Mouse (Mus musculus) stomach, embryonic 16.5 days (tissue): ENCODE results near the gene Ranbp3l. TPM values are rescaled to one million over a fixed set of nuclear protein-coding genes. Genes with fewer than 3 reads are reported as not detected.

Experiments used
- ATAC-seq: fragments of 200-750 bp; cut with Nextera tagmentation; 2 replicates; pipeline ENCODE4 v1.8.0; 2017; ENCODE audit warnings: moderate number of reproducible peaks, moderate TSS enrichment; ENCODE audit not compliant: insufficient read depth, low FRiP score
- H3K27ac ChIP-seq: fragments of 300-500 bp; sonication (generic); 2 replicates; pipeline ENCODE4 v1.5.1; 2014; ENCODE audit warnings: low read length
- H3K27me3 ChIP-seq: fragments of 300-500 bp; sonication (generic); 2 replicates; pipeline ENCODE4 v1.6.1; 2014; ENCODE audit warnings: low read length, control low read depth, mixed read lengths; ENCODE audit not compliant: control insufficient read depth, insufficient read depth
- H3K36me3 ChIP-seq: fragments of 300-500 bp; sonication (generic); 2 replicates; pipeline ENCODE4 v1.6.1; 2014; ENCODE audit warnings: low read length; ENCODE audit not compliant: control insufficient read depth, insufficient read depth
- H3K4me1 ChIP-seq: fragments of 300-500 bp; sonication (generic); 2 replicates; pipeline ENCODE4 v1.6.1; 2014; ENCODE audit warnings: low read length, control low read depth, mixed read lengths; ENCODE audit not compliant: control insufficient read depth, insufficient read depth
- H3K4me2 ChIP-seq: fragments of 300-500 bp; sonication (generic); 2 replicates; pipeline ENCODE4 v1.6.1; 2014; ENCODE audit warnings: low read depth, low read length, mixed read lengths
- H3K4me3 ChIP-seq: fragments of 300-500 bp; sonication (generic); replicated peaks from 2 replicates; pipeline ENCODE4 v1.5.1; 2014; ENCODE audit warnings: mild to moderate bottlenecking, low read length
- H3K9ac ChIP-seq: fragments of 300-500 bp; sonication (generic); 2 replicates; pipeline ENCODE4 v1.6.1; 2014; ENCODE audit warnings: low read length
- H3K9me3 ChIP-seq: fragments of 300-500 bp; sonication (generic); replicated peaks from 2 replicates; pipeline ENCODE4 v1.6.1; 2016; ENCODE audit warnings: low read length, control low read depth; ENCODE audit not compliant: control insufficient read depth
- WGBS: fragments of 180-500 bp; shearing (Covaris S2); extraction: QIAGEN DNeasy Blood & Tissue Kit; methylation state at CpG from one replicate; pipeline ENCODE4 v1.1.7; 2014; 5-methylcytosine and 5-hydroxymethylcytosine counted together
- polyA plus RNA-seq: library from polyadenylated mRNA; unstranded; fragments of >200 nt; fragmentation: Nextera tagmentation; extraction: Ambion mirVana; gene quantifications from 2 replicates; pipeline ENCODE4 v1.2.1, GENCODE M21; 2015

Gene Ranbp3l
- polyA plus RNA-seq, 1 experiment from 2014 or later: 0.75 TPM

DNA sequence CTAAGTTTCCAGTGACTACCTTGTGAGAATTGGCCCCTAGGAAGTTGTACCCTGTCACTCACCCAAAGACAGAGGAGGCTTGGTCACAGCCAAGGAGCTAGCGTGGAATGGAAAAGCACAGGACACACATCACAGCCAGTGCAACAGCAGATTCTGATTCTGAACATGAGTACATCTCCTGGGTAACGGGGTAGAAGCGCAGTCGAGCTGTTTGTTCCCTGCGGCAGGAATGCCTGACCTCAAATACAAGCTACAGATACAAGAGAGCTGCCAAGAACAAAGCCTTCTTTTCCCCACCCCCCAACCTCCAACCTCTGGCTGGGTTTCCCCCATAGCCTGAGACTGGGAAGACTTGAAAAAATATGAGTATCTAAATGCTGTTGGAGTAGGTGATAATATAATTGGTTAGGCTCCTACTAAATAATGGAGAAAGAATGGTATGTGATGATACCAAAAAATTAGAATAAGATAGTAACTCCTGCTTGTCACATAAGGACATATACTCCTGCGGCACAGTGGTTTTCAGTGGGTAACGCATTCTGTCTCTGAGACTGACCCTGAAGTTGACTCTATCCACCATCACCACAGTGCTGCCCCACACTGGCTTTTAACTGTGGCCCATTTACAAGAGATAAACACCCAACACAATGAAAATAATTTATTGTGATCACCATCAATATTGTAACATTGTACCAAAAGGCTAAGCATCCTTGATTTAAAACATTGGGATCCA is 93.6 kb downstream of the Ranbp3l start:
- 67% methylated on average over 7 of the region's 7 CpGs for WGBS
- no peak for ATAC-seq

DNA sequence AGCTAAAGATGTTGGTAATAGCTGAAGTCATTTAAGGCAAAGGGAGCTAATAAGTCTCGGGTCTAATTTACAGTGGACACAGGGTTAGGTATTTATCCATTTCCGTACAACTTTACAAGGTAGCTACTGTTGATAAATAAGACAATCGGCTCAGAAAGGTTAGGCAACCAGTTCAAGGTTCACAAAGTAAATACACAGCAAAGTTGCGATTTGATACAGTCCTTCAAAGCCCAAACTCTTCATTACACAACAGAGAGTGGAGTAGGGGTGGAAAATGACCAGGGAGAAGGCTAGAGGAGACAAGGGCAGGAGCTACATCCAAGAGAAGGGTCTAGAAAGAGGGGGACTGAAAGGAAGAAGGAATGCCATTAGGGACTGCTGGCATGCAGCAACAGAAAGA is 101.1 kb downstream of the Ranbp3l start:
- Histone ChIP-seq H3K27ac (no peak overlapping the region), H3K4me2 (no peak overlapping the region), H3K36me3 (no peaks in the 10 kb centered on the region), H3K4me3 (no peak overlapping the region), H3K9me3 (no peaks in the 10 kb centered on the region), H3K9ac (no peak overlapping the region), H3K27me3 (no peaks in the 10 kb centered on the region), H3K4me1 (peaks cover 15% of the 10 kb centered on the region)
- WGBS: 59% methylated on average over 4 of the region's 4 CpGs
- ATAC-seq: no peak

More for the DNA sequence above, 93.6 kb downstream of the Ranbp3l start:
- Histone ChIP-seq H3K4me3 (no peak overlapping the region), H3K9ac (no peak overlapping the region), H3K4me1 (no peaks in the 10 kb centered on the region), H3K27me3 (no peaks in the 10 kb centered on the region), H3K9me3 (no peaks in the 10 kb centered on the region), H3K27ac (no peak overlapping the region), H3K4me2 (no peak overlapping the region), H3K36me3 (no peaks in the 10 kb centered on the region)

DNA sequence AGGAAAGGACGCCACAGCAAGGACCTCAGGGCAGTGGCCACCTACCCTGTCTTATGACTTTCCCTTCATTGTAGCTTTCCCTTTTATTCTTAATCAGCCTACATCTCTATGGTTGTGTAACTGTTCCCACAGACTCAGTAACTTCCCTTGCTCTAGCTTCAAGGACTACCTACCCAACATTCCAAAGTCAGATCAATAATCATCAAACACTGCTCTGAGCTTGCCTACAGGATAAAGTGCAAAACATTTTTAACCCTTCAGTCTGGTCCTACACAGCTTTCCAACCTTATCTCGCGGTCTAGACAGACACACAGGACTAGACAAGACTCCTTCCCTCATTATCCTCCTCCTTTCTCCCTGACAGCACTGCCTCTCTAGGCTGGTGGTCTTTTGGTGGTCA is 102.6 kb downstream of the Ranbp3l start:
- no peaks in the 10 kb centered on the region for H3K36me3 ChIP-seq
- peaks cover 28% of the 10 kb centered on the region for H3K4me1 ChIP-seq
- H3K27ac ChIP-seq: peak overlapping the region; percentile 93
- 3% methylated on average over 3 of the region's 3 CpGs for WGBS
- peak overlapping the region; percentile 75 for H3K9ac ChIP-seq
- peak overlapping the region; percentile 94 for H3K4me2 ChIP-seq
- no peaks in the 10 kb centered on the region for H3K27me3 ChIP-seq
- ATAC-seq: no peak
- peak overlapping the region; percentile 92 for H3K4me3 ChIP-seq
- H3K9me3 ChIP-seq: no peaks in the 10 kb centered on the region

DNA sequence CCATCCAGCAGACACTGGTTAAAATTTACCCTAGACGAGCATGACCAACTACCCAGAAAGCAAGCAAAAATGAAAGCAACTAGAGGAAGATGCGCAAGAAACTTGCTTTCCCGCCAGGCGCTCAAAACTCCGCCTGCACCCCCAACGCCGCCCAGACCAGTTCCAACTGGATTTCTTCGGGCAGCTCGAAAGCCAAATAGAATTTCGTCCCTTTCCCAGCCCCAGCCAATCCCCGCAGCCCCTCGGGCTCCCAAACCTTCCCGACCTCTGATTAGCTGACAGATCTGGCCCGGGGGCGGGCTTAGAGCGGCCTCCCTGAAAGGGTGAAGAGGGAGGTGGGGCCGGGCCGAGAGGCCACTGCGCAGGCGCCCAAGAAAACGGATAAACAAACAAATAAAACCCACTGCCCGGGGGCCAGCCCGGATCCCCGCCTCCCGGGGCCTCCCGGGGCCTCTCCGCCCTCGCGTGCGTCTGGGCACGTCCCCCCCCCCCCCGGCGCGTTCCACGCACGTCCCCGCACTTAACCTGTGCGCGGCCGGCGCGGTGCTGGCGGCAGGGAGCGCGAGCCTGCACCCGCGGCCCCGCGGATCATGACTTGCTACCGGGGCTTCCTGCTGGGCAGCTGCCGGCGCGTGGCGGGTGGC is 103.3 kb downstream of the Ranbp3l start, which contains the start of gene Nadk2:
Nadk2 (plus strand) TSS at position 349 of the 644 bp plus-strand sequence.
- under 1% methylated on average over 37 of the region's 54 CpGs for WGBS
- ATAC-seq: peak; percentile 99
- Histone ChIP-seq H3K9ac (peak within 1 kb of the TSS; percentile 95), H3K4me1 (peaks cover 34% of the 10 kb centered on the region), H3K36me3 (no peaks in the 10 kb centered on the region), H3K9me3 (no peaks in the 10 kb centered on the region), H3K27me3 (no peaks in the 10 kb centered on the region), H3K4me3 (peak within 1 kb of the TSS; percentile 92), H3K27ac (peak within 1 kb of the TSS; percentile 93), H3K4me2 (peak within 1 kb of the TSS; percentile 94)

DNA sequence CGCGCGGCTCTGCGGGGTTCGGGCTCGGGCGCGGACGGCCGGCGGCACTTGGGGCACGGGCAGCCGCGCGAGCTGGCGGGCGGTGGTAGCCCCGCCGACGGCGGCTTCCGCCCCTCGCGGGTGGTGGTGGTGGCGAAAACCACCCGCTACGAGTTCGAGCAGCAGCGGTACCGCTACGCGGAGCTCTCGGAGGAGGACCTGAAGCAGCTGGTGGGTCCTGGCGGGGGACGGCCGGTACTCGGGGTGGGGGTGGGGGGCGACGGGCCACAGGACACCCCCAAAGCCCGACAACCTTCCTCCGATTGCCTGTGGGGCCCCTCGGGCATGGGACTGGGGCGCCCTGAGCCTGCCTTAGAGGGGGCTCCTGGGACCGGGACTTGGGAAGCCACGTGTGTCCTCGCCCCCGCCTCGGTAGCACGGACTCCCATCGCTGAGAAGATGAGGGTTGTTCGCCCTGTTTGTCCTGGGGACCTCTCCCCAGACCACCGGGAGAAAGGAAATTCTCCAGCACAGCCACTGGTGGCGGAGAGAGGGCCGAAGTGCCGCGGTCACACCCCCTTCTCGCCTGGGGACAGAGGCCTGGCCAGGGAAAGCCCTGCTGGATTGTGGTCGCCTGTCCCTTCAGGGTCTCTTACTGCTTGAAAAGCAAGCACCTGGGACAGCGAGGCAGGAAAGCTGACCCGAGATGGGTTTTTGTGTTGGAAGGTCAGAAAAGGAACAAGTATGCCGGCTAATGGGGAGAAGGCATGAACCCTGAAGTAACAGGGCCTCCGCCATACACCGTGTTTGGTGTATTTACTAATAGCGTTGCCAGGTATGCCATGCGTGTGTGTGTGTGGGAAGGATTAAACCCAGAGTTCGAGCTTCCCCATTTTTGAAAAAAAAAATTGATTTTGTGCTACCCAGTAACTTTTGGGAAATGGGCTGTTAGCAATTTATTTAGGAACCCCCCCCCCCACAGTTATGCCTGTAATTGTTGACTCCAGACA is 104.1 kb downstream of the Ranbp3l start:
- peak; percentile 0; the same call in 1 of the 2 replicates for ATAC-seq
- peaks cover 38% of the 10 kb centered on the region for H3K4me1 ChIP-seq
- no peaks in the 10 kb centered on the region for H3K9me3 ChIP-seq
- WGBS: under 1% methylated on average over 60 of the region's 66 CpGs
- H3K4me3 ChIP-seq: peak overlapping the region; percentile 92
- H3K36me3 ChIP-seq: no peaks in the 10 kb centered on the region
- peak overlapping the region; percentile 94 for H3K4me2 ChIP-seq
- peak overlapping the region; percentile 95 for H3K9ac ChIP-seq
- no peaks in the 10 kb centered on the region for H3K27me3 ChIP-seq
- peak overlapping the region; percentile 93 for H3K27ac ChIP-seq

DNA sequence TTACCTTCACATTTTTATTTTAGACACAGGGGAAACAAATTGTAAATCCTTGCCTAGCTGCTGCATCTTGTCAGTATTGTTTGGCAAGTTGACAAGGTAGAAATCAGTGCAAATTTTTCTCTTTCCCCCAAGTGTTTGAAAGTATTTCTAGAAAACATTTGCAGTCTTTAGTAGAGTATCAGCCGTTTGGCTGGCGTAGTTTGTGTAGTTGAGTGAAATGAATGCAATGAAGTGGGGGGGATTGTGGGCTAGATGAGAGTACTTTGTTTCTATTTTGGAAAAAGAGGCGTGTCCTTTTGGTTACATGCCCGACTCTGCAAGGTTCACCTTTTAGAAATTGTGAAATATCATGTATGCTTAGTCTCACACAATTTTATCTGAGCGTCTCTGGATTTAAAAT is 104.9 kb downstream of the Ranbp3l start:
- Histone ChIP-seq H3K4me1 (peaks cover 40% of the 10 kb centered on the region), H3K27ac (peak overlapping the region; percentile 93), H3K4me2 (peak overlapping the region; percentile 94), H3K9me3 (no peaks in the 10 kb centered on the region), H3K36me3 (no peaks in the 10 kb centered on the region), H3K9ac (peak overlapping the region; percentile 95), H3K4me3 (peak overlapping the region; percentile 92), H3K27me3 (no peaks in the 10 kb centered on the region)
- ATAC-seq: no peak
- 13% methylated on average over 5 of the region's 5 CpGs for WGBS

DNA sequence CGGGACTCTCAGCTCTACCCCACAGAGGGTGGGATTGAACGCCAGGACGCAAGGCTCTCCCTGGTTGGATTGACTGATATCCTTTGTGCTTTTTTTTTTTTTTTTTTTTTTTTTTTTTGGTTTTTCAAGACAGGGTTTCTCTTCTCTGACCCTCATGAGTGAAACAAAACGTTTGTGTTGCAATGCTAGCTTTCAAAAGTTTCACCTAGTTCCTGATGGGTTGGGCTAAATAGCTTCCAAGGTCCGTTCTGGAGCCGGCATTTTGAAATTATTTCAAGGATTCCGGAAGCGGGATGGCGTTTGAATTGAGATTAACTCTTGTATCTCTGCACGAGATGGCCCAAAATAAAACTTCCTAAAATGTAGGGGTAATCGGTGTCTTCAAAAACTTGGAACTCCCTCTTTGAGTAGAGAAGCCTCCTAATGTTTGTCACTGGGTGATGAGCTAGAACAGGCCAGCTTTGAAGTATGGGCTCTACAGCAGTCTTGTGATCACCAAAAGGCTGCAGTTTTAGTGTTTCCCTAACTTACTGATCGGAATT is 105.4 kb downstream of the Ranbp3l start:
- H3K4me2 ChIP-seq: peak overlapping the region; percentile 94
- H3K27ac ChIP-seq: peak overlapping the region; percentile 93
- 21% methylated on average over 12 of the region's 12 CpGs for WGBS
- peaks cover 40% of the 10 kb centered on the region for H3K4me1 ChIP-seq
- no peaks in the 10 kb centered on the region for H3K9me3 ChIP-seq
- no peaks in the 10 kb centered on the region for H3K27me3 ChIP-seq
- no peaks in the 10 kb centered on the region for H3K36me3 ChIP-seq
- peak overlapping the region; percentile 95 for H3K9ac ChIP-seq
- no peak for ATAC-seq
- H3K4me3 ChIP-seq: peak overlapping the region; percentile 92

DNA sequence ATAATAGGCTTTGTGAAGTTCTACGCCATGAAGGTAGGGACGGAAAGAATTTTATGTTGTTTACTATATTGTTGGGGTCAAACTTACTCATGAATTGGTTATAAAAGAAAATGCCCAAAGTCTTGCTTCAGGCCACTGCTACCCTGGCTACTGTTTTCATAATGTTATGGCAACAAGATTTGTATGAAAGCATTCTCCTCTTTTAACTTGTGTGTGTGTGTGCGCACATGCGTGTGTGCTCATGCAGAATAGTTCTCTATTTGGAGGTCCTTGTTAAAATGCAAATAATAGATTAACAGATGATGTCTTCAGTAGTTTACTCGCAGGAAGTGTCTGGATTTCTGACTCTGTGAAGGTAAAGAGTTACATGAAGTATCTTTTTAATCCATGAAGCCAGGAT is 105.9 kb downstream of the Ranbp3l start:
- H3K9me3 ChIP-seq: no peaks in the 10 kb centered on the region
- peak overlapping the region; percentile 92 for H3K4me3 ChIP-seq
- 69% methylated on average over 5 of the region's 5 CpGs for WGBS
- peaks cover 43% of the 10 kb centered on the region for H3K4me1 ChIP-seq
- 0 out of 2 replicates have a peak overlapping the region, but pooled peaks have one; percentile 93 for H3K27ac ChIP-seq
- H3K27me3 ChIP-seq: no peaks in the 10 kb centered on the region
- no peaks in the 10 kb centered on the region for H3K36me3 ChIP-seq
- peak overlapping the region; percentile 94 for H3K4me2 ChIP-seq
- peak overlapping the region; percentile 95; the same call in 1 of the 2 replicates for H3K9ac ChIP-seq
- no peak for ATAC-seq
